Mouse (Mus musculus): Measurements from ENCODE around the gene Nup160.

Gene Nup160

DNA sequence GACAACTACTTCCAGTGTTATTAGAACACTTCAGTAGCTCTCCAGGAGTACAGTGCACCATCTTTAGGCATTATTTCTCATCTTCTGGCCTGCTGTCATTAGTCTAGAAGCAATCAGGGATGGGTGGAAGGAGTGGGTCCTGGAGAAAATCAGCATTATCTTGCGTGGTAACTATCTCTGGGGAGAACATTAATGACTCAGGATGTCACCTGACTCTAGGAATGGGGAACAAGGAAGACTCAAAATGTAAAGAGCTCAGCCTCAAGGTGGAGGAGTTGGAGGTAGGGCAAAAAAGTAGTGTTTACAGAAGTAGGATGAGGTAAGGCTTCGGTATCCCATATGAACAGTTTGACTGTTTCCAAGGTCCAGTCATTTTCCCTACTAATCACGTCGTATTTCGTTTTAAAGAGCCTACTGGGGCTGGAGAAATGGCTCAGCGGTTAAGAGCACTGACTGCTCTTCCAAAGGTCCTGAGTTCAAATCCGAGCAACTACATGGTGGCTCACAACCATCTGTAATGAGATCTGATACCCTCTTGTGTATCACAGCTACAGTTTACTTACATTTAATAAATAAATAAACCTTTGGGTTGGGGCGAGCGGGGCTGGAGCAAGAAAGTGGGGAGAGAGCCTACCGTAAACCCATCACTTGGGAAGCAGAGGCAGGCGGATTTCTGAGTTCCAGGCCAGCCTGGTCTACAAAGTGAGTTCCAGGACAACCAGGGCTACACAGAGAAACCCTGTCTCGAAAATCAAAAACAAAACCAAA lies 67.5 kb downstream of the Nup160 start:
- in situ Hi-C loops (cut with MboI, MseI): no loop called here

DNA sequence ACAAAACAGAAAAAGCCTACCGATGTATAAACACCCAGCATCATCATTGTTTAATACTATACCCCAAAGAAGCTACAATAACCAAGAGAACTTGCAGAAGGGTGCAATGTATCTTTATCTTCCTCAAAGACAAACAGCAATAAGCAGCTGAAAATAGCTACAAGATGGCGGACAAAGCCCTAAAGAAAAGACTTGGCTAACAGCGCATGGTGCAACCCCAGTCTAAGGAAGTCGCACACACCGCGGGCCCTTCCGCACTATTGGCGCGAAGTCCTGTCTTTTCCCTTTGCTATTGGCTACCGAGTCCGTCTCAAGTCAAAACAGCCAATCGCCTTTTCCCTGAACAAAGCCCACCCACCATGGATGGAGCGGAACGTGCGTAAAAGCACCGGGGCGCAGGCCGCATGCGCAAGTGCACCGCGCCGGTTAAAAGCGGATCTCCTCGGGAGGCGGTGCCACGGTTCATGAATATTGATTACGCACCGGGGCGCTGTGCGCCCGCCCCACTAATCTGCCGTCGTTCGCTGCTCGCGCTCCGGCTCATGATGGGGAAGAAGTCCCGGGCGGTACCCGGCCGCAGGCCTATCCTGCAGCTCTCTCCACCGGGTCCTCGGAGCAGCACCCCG lies 68.2 kb downstream of the Nup160 start, which contains the start of gene Fnbp4:
Gene Fnbp4 (plus strand): TSS at position 318 of the 626 bp plus-strand sequence.
- in situ Hi-C loops (cut with MboI, MseI): no loop called here

DNA sequence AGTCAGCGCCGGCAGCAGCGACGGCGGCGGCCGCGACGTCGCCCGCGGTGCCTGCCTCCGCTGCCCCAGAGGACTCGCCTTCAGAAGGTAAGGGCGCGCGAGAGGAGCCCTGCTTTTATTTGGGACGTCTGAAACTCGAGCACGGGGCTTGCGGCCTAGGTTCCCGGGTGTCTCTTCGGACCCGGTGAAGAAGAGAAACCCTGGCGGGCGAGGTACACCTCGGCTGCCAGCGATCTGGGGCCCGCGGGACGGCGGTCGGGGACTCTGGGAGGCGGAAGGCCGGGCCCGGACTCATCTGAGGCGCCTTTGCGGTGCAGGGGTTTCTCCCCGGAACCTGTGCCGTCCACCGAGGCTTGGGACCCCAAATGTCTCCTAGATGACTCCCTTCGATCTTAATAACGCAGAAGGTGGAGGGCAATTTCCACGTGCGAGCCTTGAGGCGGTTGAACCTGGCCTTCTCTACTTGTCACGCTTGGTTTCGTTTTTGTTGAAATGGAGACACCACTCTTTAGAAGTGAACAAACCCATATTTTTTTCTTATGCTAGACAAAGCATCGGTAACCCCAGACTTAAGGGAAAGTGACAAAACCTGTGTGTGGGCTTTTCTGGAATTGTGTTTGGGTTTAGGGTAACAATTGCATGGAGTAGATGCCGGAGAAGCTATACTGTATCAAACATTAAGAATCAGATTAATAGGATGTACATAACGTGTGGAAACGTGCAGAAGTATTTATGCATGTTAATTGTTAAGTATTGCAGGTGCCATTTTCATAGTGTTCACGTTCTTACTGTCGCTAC lies 68.9 kb downstream of the Nup160 start:
- in situ Hi-C loops (cut with MboI, MseI): no loop called here

DNA sequence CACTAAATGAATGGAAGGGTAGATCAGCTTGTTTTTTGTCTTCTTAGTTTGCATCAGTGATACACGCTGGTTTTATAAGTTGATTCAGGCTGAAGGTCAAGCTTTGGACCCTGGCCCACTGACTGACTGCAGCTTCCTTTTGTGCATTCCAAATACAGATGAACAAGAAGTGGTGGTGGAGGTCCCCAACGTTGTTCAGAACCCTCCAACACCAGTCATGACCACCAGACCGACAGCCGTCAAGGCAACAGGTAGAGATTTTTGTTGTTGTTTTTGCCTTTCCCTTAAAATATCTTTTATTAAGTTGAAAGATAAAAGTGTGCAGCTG lies 69.5 kb downstream of the Nup160 start:
- in situ Hi-C loops (cut with MboI, MseI): no loop called here

DNA sequence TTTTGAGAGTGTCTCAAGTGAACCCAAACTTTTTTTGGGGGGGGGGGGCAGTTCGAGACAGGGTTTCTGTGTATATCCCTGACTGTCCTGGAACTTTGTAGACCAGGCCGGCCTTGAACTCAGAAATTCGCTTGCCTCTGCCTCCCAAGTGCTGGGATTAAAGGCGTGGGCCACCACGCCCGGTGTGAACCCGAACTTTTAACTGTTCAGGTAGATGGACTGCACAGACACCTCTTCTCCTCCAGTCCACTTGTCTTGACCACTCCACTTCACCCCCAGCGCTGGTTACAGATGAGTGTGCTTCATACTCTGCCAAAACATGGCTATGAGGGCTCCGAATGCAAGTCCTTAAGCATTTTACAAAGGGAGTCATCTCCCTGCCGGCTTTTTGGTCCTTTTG lies 70.1 kb downstream of the Nup160 start:
- in situ Hi-C loops (cut with MboI, MseI): no loop called here

DNA sequence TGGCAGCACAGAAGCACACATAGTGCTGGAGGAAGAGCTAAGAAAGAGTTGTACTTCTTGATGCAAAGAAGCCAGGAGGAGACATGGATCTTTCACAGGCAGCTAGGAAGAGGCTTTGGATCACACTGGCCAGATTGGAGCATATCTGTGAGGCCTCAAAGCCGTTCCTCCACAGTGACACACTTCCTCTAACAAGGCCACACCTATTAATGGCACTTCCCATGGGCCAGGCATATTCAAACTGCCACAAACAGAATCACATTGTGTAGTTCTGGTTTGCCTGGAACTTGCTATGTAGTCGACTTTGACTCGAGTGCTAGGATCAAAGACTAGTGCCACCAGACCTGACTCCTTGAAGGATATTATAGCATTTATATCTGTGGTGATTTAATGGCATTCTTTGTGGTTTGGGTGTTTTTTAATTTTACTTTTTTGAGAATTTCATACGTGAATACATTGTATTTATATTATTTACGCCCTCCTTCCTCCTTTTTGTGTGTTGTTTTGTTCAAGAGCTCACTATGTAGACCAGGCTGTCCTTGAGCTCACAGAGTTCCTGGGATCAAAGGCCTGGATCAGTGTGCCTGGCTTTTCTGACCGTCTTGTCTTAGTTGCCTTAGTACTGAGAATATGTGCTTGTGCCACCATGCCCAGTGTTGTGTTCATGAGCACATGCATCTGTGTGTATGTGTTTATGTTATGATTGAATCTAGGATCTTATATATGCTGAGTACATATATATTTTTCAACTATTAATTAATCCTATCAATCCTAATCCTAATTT lies 72.9 kb downstream of the Nup160 start:
- in situ Hi-C loops (cut with MboI, MseI): no loop called here

DNA sequence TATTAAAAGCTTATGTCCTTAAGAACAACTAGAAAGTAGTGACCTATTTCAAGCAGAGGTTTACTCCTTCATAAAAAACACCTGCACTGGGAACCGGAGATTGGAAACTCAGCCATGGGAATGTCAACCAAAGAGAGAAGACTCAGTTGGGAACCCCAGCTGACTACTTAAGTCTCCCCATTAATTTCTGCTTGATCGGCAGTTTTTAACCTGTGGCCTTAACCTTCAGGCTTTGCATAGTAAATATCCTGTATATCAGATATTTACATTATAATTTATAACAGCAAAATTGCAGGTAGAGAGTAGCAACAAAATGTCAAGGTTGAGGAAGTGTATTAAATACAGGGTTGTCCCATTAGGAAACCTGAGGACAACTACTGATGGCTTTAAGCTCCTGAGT lies 76.5 kb downstream of the Nup160 start:
- in situ Hi-C loops (cut with MboI, MseI): no loop called here

DNA sequence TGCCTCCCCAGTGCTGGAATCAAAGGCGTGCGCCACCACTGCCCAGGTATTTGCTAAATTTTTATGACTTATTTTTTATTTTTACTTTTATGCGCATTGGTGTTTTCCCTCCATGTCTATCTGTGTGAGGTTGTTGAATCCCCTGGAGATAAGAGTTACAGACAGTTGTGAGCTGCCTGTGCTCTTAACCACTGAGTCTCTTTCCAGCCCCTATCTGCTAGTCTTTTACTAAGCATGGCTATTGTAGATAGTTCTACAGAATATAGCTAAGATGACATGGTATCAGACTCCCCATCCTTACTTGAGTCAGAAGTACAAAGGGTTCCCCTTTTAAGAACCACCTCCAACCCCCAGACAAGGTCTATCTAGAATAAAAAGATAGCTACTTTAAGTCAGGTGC lies 77.2 kb downstream of the Nup160 start:
- in situ Hi-C loops (cut with MboI, MseI): no loop called here

DNA sequence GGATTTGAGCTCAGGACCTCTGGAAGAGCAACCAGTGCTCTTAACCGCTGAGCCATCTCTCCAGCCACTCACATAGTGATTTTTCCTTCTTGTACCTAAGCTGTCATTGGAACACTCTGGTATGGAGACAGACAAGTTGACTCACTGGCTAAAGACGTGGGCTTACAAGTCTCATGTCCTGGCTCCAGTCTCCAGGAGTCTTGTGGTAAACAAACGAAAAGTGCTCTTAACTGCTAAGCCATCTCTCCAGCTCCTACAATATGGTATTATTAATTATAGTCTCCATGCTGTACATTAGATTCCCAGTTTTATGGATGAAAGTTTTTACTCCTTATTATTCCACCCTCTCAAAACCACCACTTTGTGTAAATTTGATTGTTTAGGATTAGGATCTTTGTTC lies 88.1 kb downstream of the Nup160 start:
- in situ Hi-C loops (cut with MboI, MseI): loop anchor here (5.0 kb wide), 1 partner anchor 63 kb away; no protein-coding TSS in a partner anchor

DNA sequence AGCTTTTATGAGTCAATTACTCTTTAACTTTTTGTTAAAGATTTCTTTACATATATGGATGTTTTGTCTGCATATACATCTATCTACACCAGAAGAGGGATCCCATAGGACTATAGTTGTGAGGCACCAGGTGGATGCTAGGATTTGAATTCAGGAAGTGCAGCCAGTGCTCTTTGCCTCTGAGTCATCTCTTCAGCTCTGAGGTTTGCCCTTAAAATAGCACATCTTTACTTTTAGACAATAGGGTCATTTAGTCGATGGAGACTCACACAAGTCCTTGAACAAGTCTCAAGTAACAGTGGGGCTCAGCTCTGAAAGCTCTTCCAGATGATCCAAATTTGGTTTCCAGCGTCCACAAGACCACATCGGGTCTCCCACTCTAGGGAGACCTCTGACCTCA lies 104.3 kb downstream of the Nup160 start:
- in situ Hi-C loops (cut with MboI, MseI): no loop called here

DNA sequence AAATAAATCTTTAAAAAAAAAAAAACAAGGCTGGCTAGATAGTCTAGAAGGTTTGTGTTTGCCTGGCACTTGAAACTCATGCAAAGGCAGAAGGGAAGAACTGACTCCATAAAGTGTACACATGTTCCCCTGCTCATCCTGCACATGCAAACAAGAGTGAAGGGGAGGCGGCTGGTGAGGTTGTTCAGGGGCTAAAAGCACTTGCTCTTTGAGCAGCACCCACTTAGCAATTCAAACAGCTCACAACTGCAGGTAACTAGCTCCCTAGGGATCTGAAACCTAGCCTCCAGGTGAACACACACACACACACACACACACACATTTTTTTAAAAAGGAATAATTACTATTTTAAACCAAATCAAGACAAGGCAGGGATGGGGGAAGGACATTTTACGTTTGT lies 104.9 kb downstream of the Nup160 start:
- in situ Hi-C loops (cut with MboI, MseI): no loop called here

DNA sequence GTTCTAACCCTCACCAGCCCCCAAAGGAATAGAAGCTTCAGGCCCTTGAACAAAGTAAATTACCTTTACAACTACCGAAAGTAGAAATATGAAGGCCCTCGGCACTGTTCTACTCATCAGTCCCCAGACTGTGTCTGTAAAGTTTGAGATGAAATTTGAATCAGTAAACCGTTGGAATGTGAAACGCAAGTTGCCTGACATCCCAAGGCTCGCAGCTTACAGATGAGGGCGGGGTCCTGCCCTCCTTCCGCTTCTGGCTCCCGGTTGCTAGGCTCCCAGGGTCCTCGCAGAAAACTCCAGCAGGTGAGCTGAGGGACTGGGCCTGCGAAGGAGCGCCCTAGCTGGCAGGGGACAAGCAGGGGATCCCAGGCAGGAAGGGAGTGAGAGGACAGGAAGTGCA lies 105.4 kb downstream of the Nup160 start, which contains the start of gene Agbl2:
Gene Agbl2 (plus strand): TSS at position 270 of the 400 bp plus-strand sequence.
- in situ Hi-C loops (cut with MboI, MseI): no loop called here

DNA sequence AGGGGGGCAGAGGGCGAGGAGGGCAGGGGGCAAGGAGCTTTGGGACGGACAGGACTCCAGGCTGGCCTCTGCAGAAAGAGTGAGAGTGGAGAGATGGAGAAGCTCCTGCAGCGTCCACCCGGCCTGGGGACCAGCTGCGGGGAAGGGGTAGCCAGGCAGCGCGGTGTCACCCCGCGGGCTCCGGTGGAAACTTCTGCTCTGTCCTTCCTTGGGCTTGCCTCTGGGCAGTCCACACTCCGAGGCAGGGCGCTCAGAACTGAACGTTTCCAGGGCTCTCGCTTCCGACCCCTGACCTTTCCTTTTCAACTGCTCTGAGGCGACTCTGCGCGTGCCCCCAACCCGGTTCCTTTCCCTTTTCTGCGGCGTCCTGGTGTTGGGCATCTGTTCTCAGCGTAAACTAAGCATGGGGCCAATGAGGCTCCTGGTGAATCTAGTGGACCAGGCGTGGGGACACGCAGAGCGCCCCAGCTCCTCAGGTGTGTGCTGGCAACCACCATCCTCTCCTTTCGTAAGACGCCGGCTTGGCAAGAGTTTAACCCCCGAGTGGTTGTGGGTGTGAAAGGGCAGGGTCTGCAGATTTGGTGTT lies 106.0 kb downstream of the Nup160 start:
- in situ Hi-C loops (cut with MboI, MseI): no loop called here
